Mouse (Mus musculus): ENCODE data around the gene Arhgef18.

DNA sequence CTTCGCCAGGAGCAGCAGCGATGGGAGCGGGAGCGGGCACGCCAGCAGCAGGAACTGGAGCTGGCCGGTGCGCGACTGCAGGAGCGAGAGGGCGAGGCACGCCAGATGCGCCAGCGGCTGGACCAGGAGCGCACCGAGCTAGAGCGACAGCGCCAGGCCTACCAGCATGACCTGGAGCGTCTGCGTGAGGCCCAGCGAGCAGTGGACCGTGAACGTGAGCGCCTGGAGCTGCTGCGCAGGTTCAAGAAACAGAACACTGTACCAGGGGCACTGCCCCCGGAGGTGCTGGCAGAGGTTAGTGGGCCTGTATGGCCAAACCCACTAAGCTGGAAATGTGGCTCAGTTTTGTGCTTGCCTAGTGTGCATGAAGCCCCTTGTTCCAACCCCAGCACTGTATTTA lies 59.2 kb downstream of the Arhgef18 start:
- TF ChIP-seq CTCF (IDR thresholded peaks at IDR 0.05; ENCODE audit: extremely low read depth, insufficient read depth, insufficient read length, insufficient replicate concordance) (no peak), POLR2A (IDR thresholded peaks at IDR 0.05; ENCODE audit: low read depth, low read length) (no peak)

Data from spleen, adult 2 months (tissue).